Mouse (Mus musculus) left cerebral cortex, adult 18-20 months (tissue): Measurements from ENCODE around the gene Klhl35. TPM values are rescaled to one million over a fixed set of nuclear protein-coding genes. Genes with fewer than 3 reads are reported as not detected.
A peak's percentile ranks its signal among the peaks of the same experiment; 100 is the strongest.

ENCODE experiments used
- DNase-seq, 2 experiments: peaks; one replicate each; pipeline ENCODE4 v3.0.0; 2021 to 2022; ENCODE audit warnings: low spot score in 2 of 2, mixed read lengths in 1 of 2
- long read RNA-seq, 2 experiments: library from polyadenylated mRNA; stranded (forward); transcript quantifications; one replicate each; pipeline ENCODE4 v2.0.0; 2021
- total RNA-seq, 2 experiments: library from RNA; stranded (reverse); gene quantifications; 2 replicates each; pipeline ENCODE4 v1.2.3; 2021

Gene Klhl35
- 1 to 10 TPM; 2.3 to 3.2 TPM for total RNA-seq
- long read RNA-seq, experiment 1, partial matches to known transcripts = 3 of 10 reads
- long read RNA-seq, experiment 1, other reads (novel, unspliced or antisense) = 6 of 10 reads
- long read RNA-seq, experiment 2, partial matches to known transcripts = 3 of 4 reads
- long read RNA-seq, experiment 2, other reads (novel, unspliced or antisense) = 1 of 4 reads

GRCm38 (mm10) chr7:99465811-99466210 lies at the start of gene Klhl35:
Gene Klhl35, plus strand, starts transcription at chr7:99466004.
- no peak for DNase-seq

GRCm38 (mm10) chr7:99419311-99419710 lies 46.5 kb upstream of the Klhl35 start:
- DNase-seq = no peak

- no peak for DNase-seq
Observed at GRCm38 (mm10) chr7:99421006-99421405, 44.8 kb upstream of the Klhl35 start.

- DNase-seq = no peak
Observed at GRCm38 (mm10) chr7:99424538-99425155, 41.2 kb upstream of the Klhl35 start.

GRCm38 (mm10) chr7:99425706-99426105 lies 40.1 kb upstream of the Klhl35 start:
- no peak for DNase-seq

- DNase-seq = no peak
Observed at GRCm38 (mm10) chr7:99427031-99427430, 38.8 kb upstream of the Klhl35 start.

- no peak for DNase-seq
Observed at GRCm38 (mm10) chr7:99427987-99428386, 37.8 kb upstream of the Klhl35 start.

GRCm38 (mm10) chr7:99428836-99429235 lies 37.0 kb upstream of the Klhl35 start:
- no peak for DNase-seq

GRCm38 (mm10) chr7:99429786-99430185 lies 36.0 kb upstream of the Klhl35 start:
- no peak for DNase-seq

- DNase-seq = no peak
Observed at GRCm38 (mm10) chr7:99430246-99430645, 35.6 kb upstream of the Klhl35 start.

- DNase-seq = peak; percentile 57 to 68
Observed at GRCm38 (mm10) chr7:99432248-99432647, 33.6 kb upstream of the Klhl35 start.

GRCm38 (mm10) chr7:99432863-99433262 lies 32.9 kb upstream of the Klhl35 start:
- no peak for DNase-seq

GRCm38 (mm10) chr7:99434672-99435250 lies 31.0 kb upstream of the Klhl35 start:
- no peak for DNase-seq

GRCm38 (mm10) chr7:99436530-99436929 lies 29.3 kb upstream of the Klhl35 start:
- no peak for DNase-seq

GRCm38 (mm10) chr7:99438881-99439280 lies 26.9 kb upstream of the Klhl35 start:
- DNase-seq = no peak

GRCm38 (mm10) chr7:99441534-99442072 lies 24.2 kb upstream of the Klhl35 start:
- no peak for DNase-seq

- DNase-seq = no peak
Observed at GRCm38 (mm10) chr7:99443164-99443563, 22.6 kb upstream of the Klhl35 start.

GRCm38 (mm10) chr7:99444012-99444411 lies 21.8 kb upstream of the Klhl35 start:
- no peak for DNase-seq

- DNase-seq = no peak
Observed at GRCm38 (mm10) chr7:99445833-99446232, 20.0 kb upstream of the Klhl35 start.

GRCm38 (mm10) chr7:99447323-99447722 lies 18.5 kb upstream of the Klhl35 start:
- no peak for DNase-seq

GRCm38 (mm10) chr7:99448619-99449018 lies 17.2 kb upstream of the Klhl35 start:
- no peak for DNase-seq

- DNase-seq = no peak
Observed at GRCm38 (mm10) chr7:99449063-99449462, 16.7 kb upstream of the Klhl35 start.
